Mouse (Mus musculus) megakaryocyte, embryonic 14.5 days (primary cell): ENCODE measurements around the gene Vps52.

Source experiments
- FLI1 ChIP-seq: IDR thresholded peaks from 2 replicates; pipeline ENCODE4 v1.6.1; 2012; ENCODE audit warnings: low read length, inconsistent platforms, mixed read lengths
- GATA1 ChIP-seq: IDR thresholded peaks from 3 replicates; pipeline ENCODE4 v1.6.1; 2012; ENCODE audit warnings: mixed read lengths, low read length, inconsistent platforms, borderline replicate concordance

DNA sequence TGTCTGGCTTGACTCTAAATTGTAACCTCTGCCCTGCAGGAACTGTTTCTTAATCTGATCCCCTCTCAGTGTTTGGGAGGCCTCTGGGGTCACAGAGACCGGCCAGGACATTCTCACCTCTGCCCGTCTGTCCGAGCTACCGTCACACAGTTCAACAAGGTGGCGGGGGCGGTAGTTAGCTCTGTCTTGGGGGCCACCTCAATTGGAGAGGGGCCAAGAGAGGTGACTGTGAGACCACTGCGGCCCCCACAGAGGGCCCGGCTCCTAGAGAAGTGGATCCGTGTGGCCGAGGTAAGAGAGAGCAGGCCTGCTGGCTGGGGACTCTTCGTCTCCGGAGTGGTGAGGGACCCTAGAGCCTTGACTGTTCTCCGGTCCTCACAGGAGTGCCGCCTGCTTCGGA lies 22.6 kb upstream of the Vps52 start:
- TF ChIP-seq GATA1, result no peak
- TF ChIP-seq FLI1, result no peak
